Mouse (Mus musculus): Measurements from ENCODE around the gene Mup7.
"Not testable (repeated sequence)": the region's sequence is repeated elsewhere in the genome, so short reads cannot be mapped to it uniquely, and the experiment has no call there.

Mup7 gene

DNA sequence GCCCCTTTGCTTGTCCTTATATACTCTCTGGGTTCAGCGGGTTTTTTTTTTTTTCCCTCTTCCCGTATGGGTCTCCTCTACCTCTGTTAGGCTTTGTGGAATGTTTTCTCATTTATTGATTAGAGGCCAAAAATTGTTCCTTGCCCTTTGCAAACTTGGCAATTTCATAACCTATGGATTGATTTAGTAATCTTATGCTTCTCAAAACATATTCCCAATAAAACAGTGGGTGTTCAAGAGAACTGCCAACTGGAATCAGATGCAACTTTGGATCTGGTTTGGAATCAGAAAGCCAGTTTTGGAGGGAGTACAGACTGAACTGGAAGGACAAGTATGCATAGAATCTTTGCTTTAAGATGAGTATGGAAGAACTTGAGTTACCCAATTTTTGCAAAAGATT is at the start of gene Mup7:
Mup7 (minus strand) TSS at position 101 of the 400 bp plus-strand sequence.
- in situ Hi-C loops (cut with MseI, MboI) = not testable (repeated sequence)

DNA sequence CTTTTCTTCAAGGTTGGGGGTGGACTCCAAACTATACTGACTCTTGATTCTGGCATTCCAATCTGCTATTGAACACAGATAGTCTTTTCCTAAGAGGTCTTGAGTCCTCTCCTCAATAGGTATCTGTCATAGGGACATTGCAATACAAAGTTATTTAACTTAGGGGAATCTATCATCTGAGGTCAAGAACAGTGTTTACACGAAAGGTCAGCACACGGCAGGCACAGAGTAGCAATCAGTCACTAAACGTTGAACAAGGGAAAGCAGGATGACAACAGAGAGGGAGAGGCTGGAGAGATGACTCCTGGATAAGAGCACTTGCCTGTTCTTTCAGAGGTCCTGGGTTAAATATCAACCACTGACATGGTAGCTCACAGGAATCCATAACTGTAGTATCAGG is 9.6 kb upstream of the Mup7 start:
- in situ Hi-C loops (cut with MseI, MboI) = not testable (repeated sequence)

DNA sequence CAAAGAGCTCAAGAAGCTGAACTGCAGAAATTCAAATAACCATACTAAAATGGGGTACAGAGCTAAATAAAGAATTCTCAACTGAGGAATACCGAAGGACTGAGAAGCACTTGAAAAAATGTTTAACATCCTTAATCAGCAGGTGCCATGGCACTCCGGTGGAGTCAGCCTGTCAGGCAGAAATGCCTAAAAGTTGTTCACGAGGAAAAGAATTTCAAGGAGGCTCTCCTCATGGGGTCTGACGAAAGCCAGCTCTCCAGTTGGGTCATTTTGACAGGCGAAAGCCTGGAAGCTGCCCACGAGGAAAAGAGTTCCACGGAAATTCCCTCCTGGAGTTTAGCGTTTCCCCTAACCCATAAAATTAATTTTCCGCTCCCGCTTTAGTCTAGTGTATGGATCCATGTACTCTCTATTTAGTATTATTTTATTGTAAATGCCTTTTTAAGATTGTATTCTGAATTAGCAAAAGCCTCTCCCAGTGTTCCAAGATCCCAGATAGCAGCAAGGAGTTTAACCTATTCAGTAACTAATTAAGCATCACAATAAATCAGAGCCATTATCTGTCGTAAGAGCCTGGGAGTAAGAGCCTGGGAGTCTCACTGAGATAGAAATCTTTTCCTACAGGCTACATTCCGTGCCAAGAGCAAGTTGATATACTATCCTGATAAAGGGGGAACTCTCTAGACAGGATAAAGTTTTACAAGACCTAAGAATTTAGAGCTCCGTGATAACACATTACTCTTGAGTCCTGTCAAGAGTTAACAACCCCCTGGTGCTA is 40.8 kb downstream of the Mup7 start:
- in situ Hi-C loops (cut with MseI, MboI) = not testable (repeated sequence)

DNA sequence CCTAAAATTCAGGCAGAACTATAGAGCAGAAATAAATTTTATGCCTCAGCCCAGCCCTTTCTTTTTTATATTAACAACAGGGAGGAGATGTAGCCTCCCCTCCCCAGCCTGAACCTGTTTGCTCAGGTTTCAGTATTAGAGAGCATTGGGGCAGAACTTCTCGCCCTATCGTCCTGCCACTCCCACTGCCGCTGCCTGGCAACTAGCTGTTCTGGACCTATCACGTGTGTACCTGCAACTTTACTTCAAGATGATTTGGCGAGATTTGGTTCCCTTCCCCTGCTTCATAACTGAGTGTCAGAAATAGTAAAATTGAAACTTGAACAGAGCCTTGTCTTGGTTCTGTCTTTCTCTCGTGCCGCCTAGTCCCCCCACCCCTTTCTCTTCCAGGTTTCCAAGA is 50.1 kb downstream of the Mup7 start:
- in situ Hi-C loops (cut with MseI, MboI) = not testable (repeated sequence)

All from mouse trophoblast stem cell (cell line).